Mouse (Mus musculus) left cerebral cortex, adult 2 months (tissue): ENCODE measurements around the gene Gm21190. TPM values are rescaled to one million over a fixed set of nuclear protein-coding genes. Genes with fewer than 3 reads are reported as not detected.
A peak's percentile ranks its signal among the peaks of the same experiment; 100 is the strongest.
"Not testable (repeated sequence)": the region's sequence is repeated elsewhere in the genome, so short reads cannot be mapped to it uniquely, and the experiment has no call there.

ENCODE experiments used
- DNase-seq, 2 experiments: peaks; one replicate each; pipeline ENCODE4 v3.0.0; 2021 to 2022; ENCODE audit warnings: low spot score in 2 of 2, mixed read lengths in 1 of 2; ENCODE audit errors: extremely low spot score in 1 of 2
- H3K27ac ChIP-seq: fragments of 200-600 bp; 2 replicates; pipeline ENCODE4 v1.8.1; 2022
- H3K4me3 ChIP-seq: fragments of 200-600 bp; 2 replicates; pipeline ENCODE4 v1.8.1; 2022
- CTCF ChIP-seq: fragments of 200-600 bp; IDR thresholded peaks from 2 replicates; pipeline ENCODE4 v1.8.1; 2022; ENCODE audit warnings: antibody characterized with exemption, mild to moderate bottlenecking, moderate library complexity
- intact Hi-C: fragments of 180-260 bp; cut with DNase I; formaldehyde crosslinking; loops from one replicate; pipeline ENCODE4 v1.15.1; 2025
- long read RNA-seq, 2 experiments: library from polyadenylated mRNA; stranded (forward); transcript quantifications; one replicate each; pipeline ENCODE4 v2.0.0; 2021; ENCODE audit warnings: borderline mapping rate in 2 of 2
- total RNA-seq, 2 experiments: library from RNA; stranded (reverse); gene quantifications; 2 replicates each; pipeline ENCODE4 v1.2.3; 2021

Gene Gm21190
- not detected for total RNA-seq
- long read RNA-seq, experiment 1 = 0 reads
- long read RNA-seq, experiment 2 = 0 reads

GRCm38 (mm10) chr5:15529122-15529521 is at the start of gene Gm21190:
Gene Gm21190 (minus strand): TSS chr5:15529222.
- intact Hi-C loops, H3K27ac ChIP-seq, DNase-seq, H3K4me3 ChIP-seq: not testable (repeated sequence)

GRCm38 (mm10) chr5:15577033-15577432 is 48.0 kb upstream of the Gm21190 start, which contains the start of gene Gm21083:
Gene Gm21083 (plus strand): TSS chr5:15577333.
- DNase-seq, intact Hi-C loops, H3K27ac ChIP-seq, H3K4me3 ChIP-seq: not testable (repeated sequence)

- intact Hi-C loops, DNase-seq, H3K27ac ChIP-seq, H3K4me3 ChIP-seq: not testable (repeated sequence)
Measured at GRCm38 (mm10) chr5:15573735-15574134, 44.7 kb upstream of the Gm21190 start.

GRCm38 (mm10) chr5:15561425-15562264 is 32.6 kb upstream of the Gm21190 start:
- intact Hi-C loops = not testable (repeated sequence)

GRCm38 (mm10) chr5:15558654-15559053 is 29.6 kb upstream of the Gm21190 start:
- H3K4me3 ChIP-seq, H3K27ac ChIP-seq, DNase-seq, intact Hi-C loops: not testable (repeated sequence)

More at GRCm38 (mm10) chr5:15561425-15562264, 32.6 kb upstream of the Gm21190 start:
- DNase-seq, H3K4me3 ChIP-seq, H3K27ac ChIP-seq: not testable (repeated sequence)

- peak; percentile 28 for TF ChIP-seq CTCF
- H3K4me3 ChIP-seq, intact Hi-C loops, H3K27ac ChIP-seq, DNase-seq: not testable (repeated sequence)
Measured at GRCm38 (mm10) chr5:15549606-15550005, 20.6 kb upstream of the Gm21190 start.

- intact Hi-C loops, H3K27ac ChIP-seq: not testable (repeated sequence)
Measured at GRCm38 (mm10) chr5:15549134-15549533, 20.1 kb upstream of the Gm21190 start.

GRCm38 (mm10) chr5:15548642-15549041 is 19.6 kb upstream of the Gm21190 start:
- H3K27ac ChIP-seq, H3K4me3 ChIP-seq, intact Hi-C loops: not testable (repeated sequence)

More at GRCm38 (mm10) chr5:15549134-15549533, 20.1 kb upstream of the Gm21190 start:
- H3K4me3 ChIP-seq, DNase-seq: not testable (repeated sequence)

GRCm38 (mm10) chr5:15522470-15522869 is 6.6 kb downstream of the Gm21190 start:
- DNase-seq = peak in 1 of 2 experiments; percentile 36
- peak; percentile 9 for TF ChIP-seq CTCF
- H3K27ac ChIP-seq, intact Hi-C loops, H3K4me3 ChIP-seq: not testable (repeated sequence)

More at GRCm38 (mm10) chr5:15548642-15549041, 19.6 kb upstream of the Gm21190 start:
- DNase-seq = not testable (repeated sequence)

- H3K27ac ChIP-seq, H3K4me3 ChIP-seq, intact Hi-C loops, DNase-seq: not testable (repeated sequence)
Measured at GRCm38 (mm10) chr5:15522028-15522427, 7.0 kb downstream of the Gm21190 start.

- H3K4me3 ChIP-seq, intact Hi-C loops, H3K27ac ChIP-seq: not testable (repeated sequence)
- peak; percentile 49 for TF ChIP-seq CTCF
- peak in 1 of 2 experiments; percentile 12 for DNase-seq
Measured at GRCm38 (mm10) chr5:15520418-15520817, 8.6 kb downstream of the Gm21190 start.

GRCm38 (mm10) chr5:15517150-15517549 is 11.9 kb downstream of the Gm21190 start:
- H3K27ac ChIP-seq, intact Hi-C loops: not testable (repeated sequence)

GRCm38 (mm10) chr5:15512236-15512635 is 16.8 kb downstream of the Gm21190 start:
- H3K4me3 ChIP-seq, DNase-seq, H3K27ac ChIP-seq, intact Hi-C loops: not testable (repeated sequence)

More at GRCm38 (mm10) chr5:15517150-15517549, 11.9 kb downstream of the Gm21190 start:
- DNase-seq, H3K4me3 ChIP-seq: not testable (repeated sequence)

GRCm38 (mm10) chr5:15509911-15510310 is 19.1 kb downstream of the Gm21190 start:
- H3K27ac ChIP-seq, DNase-seq, H3K4me3 ChIP-seq, intact Hi-C loops: not testable (repeated sequence)
